7 mouse cellular contexts compared by ENCODE assay signal in the genomic region with DNA sequence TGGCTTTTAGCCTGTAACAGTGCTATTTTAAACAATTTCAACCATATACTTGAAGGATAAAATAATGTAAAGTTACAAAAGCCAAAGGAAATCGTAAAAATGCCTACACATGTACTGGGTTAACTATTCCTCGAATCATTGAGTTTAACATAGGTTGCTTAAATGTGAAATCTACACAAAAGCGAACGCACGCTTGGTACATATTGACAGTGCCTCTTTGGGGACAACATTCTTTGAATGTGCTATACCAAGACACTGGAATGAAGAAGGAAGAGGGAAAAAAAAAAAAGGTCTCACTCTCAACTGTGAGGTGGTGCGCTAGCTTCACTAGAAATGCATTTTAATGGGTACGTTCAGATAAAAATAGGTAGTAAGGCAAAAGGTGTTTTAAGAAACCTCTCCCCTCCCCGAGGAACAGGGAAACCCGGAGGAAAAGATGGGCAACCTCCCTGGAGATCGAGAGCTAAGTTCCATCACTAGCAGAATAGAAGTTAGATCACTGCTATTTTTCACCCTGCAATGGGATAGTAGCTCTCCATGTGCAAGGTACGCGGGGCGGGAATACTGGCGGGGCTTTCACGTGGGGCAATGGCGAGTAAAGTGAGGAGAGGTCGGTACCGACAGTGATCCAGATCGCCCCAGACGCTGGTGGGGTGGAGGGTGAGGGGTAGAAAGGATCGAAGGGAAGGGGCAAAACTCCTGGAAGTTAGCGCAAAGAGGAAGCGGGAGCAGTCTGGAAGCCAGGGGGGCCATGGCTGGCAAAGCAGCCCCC. TPM values are rescaled to one million over a fixed set of nuclear protein-coding genes. Genes with fewer than 3 reads are reported as not detected.
DNase-seq lines count a peak whose midpoint lies in the region; ATAC-seq and TF ChIP-seq lines count a peak whose summit lies in the region.

No protein-coding gene starts in this region.

- H3K4me3 ChIP-seq in thymus, adult 2 months (ENCODE audit: control insufficient read depth, insufficient read depth, low read length): peak overlapping the region; percentile 96
- H3K4me3 ChIP-seq in bone marrow macrophage, adult 2 months (ENCODE audit: insufficient read depth, low read length): peak overlapping the region; percentile 88
- H3K4me3 ChIP-seq in heart, embryonic 15.5 days: peak overlapping the region; percentile 73
- H3K4me3 ChIP-seq in midbrain, embryonic 13.5 days (replicated peaks): peak overlapping the region; percentile 69

- TF ChIP-seq POLR2A in thymus, adult 2 months (IDR thresholded peaks at IDR 0.05; ENCODE audit: control insufficient read depth, extremely low read depth, insufficient read depth, low read length, poor library complexity): no peak
- TF ChIP-seq POLR2A in bone marrow macrophage, adult 2 months (IDR thresholded peaks at IDR 0.05; ENCODE audit: borderline replicate concordance, low read depth, low read length): no peak

- H3K27ac ChIP-seq in thymus, adult 2 months (ENCODE audit: control insufficient read depth, insufficient read depth, low read length): no peak overlapping the region
- H3K27ac ChIP-seq in bone marrow macrophage, adult 2 months (ENCODE audit: insufficient read depth, low read depth, low read length): no peak overlapping the region
- H3K27ac ChIP-seq in heart, embryonic 15.5 days: peak overlapping the region; percentile 94
- H3K27ac ChIP-seq in midbrain, embryonic 13.5 days: no peak overlapping the region

- ATAC-seq in heart, embryonic 15.5 days (replicated peaks; ENCODE audit: insufficient number of reproducible peaks, insufficient read depth, low FRiP score, low read depth): 0 out of 2 replicates have a peak, but pooled peaks have one; percentile 13
- ATAC-seq in midbrain, embryonic 13.5 days: no peak

- H3K27me3 ChIP-seq in thymus, adult 2 months (ENCODE audit: control insufficient read depth, insufficient read depth, low read length): no peaks in the 10 kb centered on the region
- H3K27me3 ChIP-seq in heart, embryonic 15.5 days: no peaks in the 10 kb centered on the region; the same call in 1 of the 2 replicates
- peaks cover 40% of the 10 kb centered on the region for H3K27me3 ChIP-seq in midbrain, embryonic 13.5 days

- no peak for DNase-seq in thymus, adult 2 months
- DNase-seq in thymus, postnatal 36 days: no peak
- DNase-seq in kidney, postnatal 4 days: peak; percentile 13 to 28
- DNase-seq in right cerebral cortex, postnatal 36 days (ENCODE audit: low spot score in 2 of 2): no peak

- WGBS in thymus, adult 2 months: 13% methylated on average over 20 of the region's 23 CpGs
- WGBS in heart, embryonic 15.5 days: 13% methylated on average over 23 of the region's 23 CpGs
- WGBS in midbrain, embryonic 13.5 days: 28% methylated on average over 23 of the region's 23 CpGs

- H3K9ac ChIP-seq in heart, embryonic 15.5 days: peak overlapping the region; percentile 81
- peak overlapping the region; percentile 74 for H3K9ac ChIP-seq in midbrain, embryonic 13.5 days (replicated peaks)

- H3K9me3 ChIP-seq in heart, embryonic 15.5 days (replicated peaks): no peaks in the 10 kb centered on the region
- no peaks in the 10 kb centered on the region for H3K9me3 ChIP-seq in midbrain, embryonic 13.5 days

- no peak for TF ChIP-seq CTCF in thymus, adult 2 months (IDR thresholded peaks at IDR 0.05; ENCODE audit: borderline replicate concordance, control insufficient read depth, extremely low read depth, insufficient read depth, low read length, poor library complexity)
- TF ChIP-seq CTCF in bone marrow macrophage, adult 2 months (IDR thresholded peaks at IDR 0.05; ENCODE audit: low read depth, low read length): no peak

- H3K4me2 ChIP-seq in heart, embryonic 15.5 days: peak overlapping the region; percentile 50
- peak overlapping the region; percentile 71 for H3K4me2 ChIP-seq in midbrain, embryonic 13.5 days (replicated peaks)

- no peaks in the 10 kb centered on the region for H3K4me1 ChIP-seq in thymus, adult 2 months (replicated peaks; ENCODE audit: control insufficient read depth, insufficient read depth, low read length)
- peaks cover under 1% of the 10 kb centered on the region; the same call in 1 of the 2 replicates for H3K4me1 ChIP-seq in bone marrow macrophage, adult 2 months (ENCODE audit: control insufficient read depth, insufficient read depth, low read length)
- no peaks in the 10 kb centered on the region for H3K4me1 ChIP-seq in heart, embryonic 15.5 days (replicated peaks)
- no peaks in the 10 kb centered on the region for H3K4me1 ChIP-seq in midbrain, embryonic 13.5 days (replicated peaks)

- no peaks in the 10 kb centered on the region for H3K36me3 ChIP-seq in thymus, adult 2 months (ENCODE audit: control insufficient read depth, insufficient read depth, low read length)
- no peaks in the 10 kb centered on the region for H3K36me3 ChIP-seq in heart, embryonic 15.5 days
- no peaks in the 10 kb centered on the region for H3K36me3 ChIP-seq in midbrain, embryonic 13.5 days

RNA-seq across cellular contexts. Expression of a gene that starts 1.1 kb away (rescaled TPM):
- polyA plus RNA-seq in thymus, adult 2 months (2012; rRNA removed): 2.4 and 3.3 TPM in 2 replicates
- polyA plus RNA-seq in bone marrow macrophage, adult 2 months (2012; ENCODE audit: insufficient read depth, insufficient read length, missing spikeins): 4.4 and 5.1 TPM in 2 replicates
- 16.6 and 20.8 TPM in 2 replicates for polyA plus RNA-seq in heart, embryonic 15.5 days (2015; fragmentation: Nextera tagmentation; extraction: Ambion mirVana)
- polyA plus RNA-seq in midbrain, embryonic 13.5 days (2015; fragmentation: Nextera tagmentation; extraction: Ambion mirVana): 4.9 and 5.3 TPM in 2 replicates

Comparison
In these comparisons a context has a peak if more than half of its experiments do, and no peak if none do; other contexts are left out.
1. DNase-seq: peak in kidney, postnatal 4 days (2 of 2); none in thymus, adult 2 months (single experiment), thymus, postnatal 36 days (0 of 2) and right cerebral cortex, postnatal 36 days (0 of 2).
2. Peak in every context shown above with its lines, with median percentiles within 50 percentile points of each other: H3K4me3 ChIP-seq.